Mouse (Mus musculus) heart, embryonic 13.5 days (tissue): ENCODE measurements around the gene Stoml1. TPM values are rescaled to one million over a fixed set of nuclear protein-coding genes. Genes with fewer than 3 reads are reported as not detected.

Experiments used
- ATAC-seq: fragments of 200-750 bp; cut with Nextera tagmentation; 2 replicates; pipeline ENCODE4 v1.8.0; 2017; ENCODE audit warnings: moderate TSS enrichment; ENCODE audit not compliant: insufficient number of reproducible peaks, low FRiP score, low TSS enrichment; ENCODE audit errors: extremely low read depth
- H3K27ac ChIP-seq: fragments of 300-500 bp; sonication (generic); replicated peaks from 2 replicates; pipeline ENCODE4 v1.5.1; 2015; ENCODE audit warnings: moderate library complexity, mild to moderate bottlenecking, inconsistent platforms
- H3K27me3 ChIP-seq: fragments of 300-500 bp; sonication (generic); replicated peaks from 2 replicates; pipeline ENCODE4 v1.6.1; 2015; ENCODE audit warnings: mild to moderate bottlenecking, inconsistent platforms
- H3K36me3 ChIP-seq: fragments of 300-500 bp; sonication (generic); 2 replicates; pipeline ENCODE4 v1.6.1; 2015; ENCODE audit warnings: mild to moderate bottlenecking, inconsistent platforms
- H3K4me1 ChIP-seq: fragments of 300-500 bp; sonication (generic); 2 replicates; pipeline ENCODE4 v1.6.1; 2015; ENCODE audit warnings: inconsistent platforms
- H3K4me2 ChIP-seq: fragments of 300-500 bp; sonication (generic); 2 replicates; pipeline ENCODE4 v1.6.1; 2015; ENCODE audit warnings: inconsistent platforms, mild to moderate bottlenecking, moderate library complexity
- H3K4me3 ChIP-seq: fragments of 300-500 bp; sonication (generic); 2 replicates; pipeline ENCODE4 v1.5.1; 2015; ENCODE audit warnings: moderate library complexity, mild to moderate bottlenecking, inconsistent platforms
- H3K9ac ChIP-seq: fragments of 300-500 bp; sonication (generic); 2 replicates; pipeline ENCODE4 v1.6.1; 2015; ENCODE audit warnings: inconsistent platforms, mild to moderate bottlenecking, moderate library complexity
- H3K9me3 ChIP-seq: fragments of 300-500 bp; sonication (generic); 2 replicates; pipeline ENCODE4 v1.6.1; 2016; ENCODE audit warnings: inconsistent platforms
- WGBS: fragments of 180-500 bp; shearing (Covaris S2); methylation state at CpG from one replicate; pipeline ENCODE4 v1.1.7; 2015; ENCODE audit warnings: mixed read lengths; 5-methylcytosine and 5-hydroxymethylcytosine counted together
- polyA plus RNA-seq: library from polyadenylated mRNA; unstranded; fragments of >200 nt; fragmentation: Nextera tagmentation; extraction: Ambion mirVana; gene quantifications from 2 replicates; pipeline ENCODE4 v1.2.1, GENCODE M21; 2015

Stoml1 gene
- polyA plus RNA-seq, result 25.0 and 25.6 TPM in 2 replicates

DNA sequence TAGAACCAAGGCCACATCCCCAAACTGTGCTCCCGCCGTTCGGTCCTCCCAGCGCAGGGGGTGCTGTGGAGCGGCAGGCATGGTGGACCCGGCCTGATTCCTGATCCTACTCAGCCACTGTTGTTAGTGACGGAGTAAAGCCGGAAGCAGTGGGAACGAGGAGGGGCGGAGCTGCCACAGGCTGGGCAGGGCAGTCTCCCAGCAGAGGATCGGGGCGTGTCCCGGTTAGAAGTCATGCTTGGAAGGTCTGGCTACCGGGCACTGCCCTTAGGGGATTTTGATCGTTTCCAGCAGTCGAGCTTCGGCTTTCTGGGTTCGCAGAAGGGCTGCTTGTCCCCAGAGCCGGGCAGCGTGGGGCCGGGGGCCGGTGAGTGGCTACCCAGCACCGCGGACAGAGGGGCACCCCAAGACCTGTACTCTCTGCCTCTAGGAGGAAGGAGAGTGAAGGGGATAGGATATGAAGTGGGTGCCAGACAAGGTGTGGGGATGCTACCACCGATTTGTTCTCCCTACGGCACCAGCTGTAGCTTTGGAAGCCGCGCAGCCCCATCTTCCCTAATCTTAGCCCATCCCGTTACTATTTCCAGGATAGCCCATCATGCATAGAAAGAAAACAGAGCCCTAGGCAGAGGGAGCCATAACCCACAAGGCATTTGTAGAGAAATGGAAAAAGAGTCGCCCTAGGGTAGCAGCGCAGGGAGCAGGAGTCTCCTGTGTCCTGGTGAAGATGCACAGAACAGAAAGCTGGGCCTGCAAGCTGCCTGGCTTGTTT is at the start of gene Stoml1:
Stoml1 (plus strand) TSS at position 132 of the 772 bp plus-strand sequence.
- WGBS, result under 1% methylated on average over 31 of the region's 31 CpGs

DNA sequence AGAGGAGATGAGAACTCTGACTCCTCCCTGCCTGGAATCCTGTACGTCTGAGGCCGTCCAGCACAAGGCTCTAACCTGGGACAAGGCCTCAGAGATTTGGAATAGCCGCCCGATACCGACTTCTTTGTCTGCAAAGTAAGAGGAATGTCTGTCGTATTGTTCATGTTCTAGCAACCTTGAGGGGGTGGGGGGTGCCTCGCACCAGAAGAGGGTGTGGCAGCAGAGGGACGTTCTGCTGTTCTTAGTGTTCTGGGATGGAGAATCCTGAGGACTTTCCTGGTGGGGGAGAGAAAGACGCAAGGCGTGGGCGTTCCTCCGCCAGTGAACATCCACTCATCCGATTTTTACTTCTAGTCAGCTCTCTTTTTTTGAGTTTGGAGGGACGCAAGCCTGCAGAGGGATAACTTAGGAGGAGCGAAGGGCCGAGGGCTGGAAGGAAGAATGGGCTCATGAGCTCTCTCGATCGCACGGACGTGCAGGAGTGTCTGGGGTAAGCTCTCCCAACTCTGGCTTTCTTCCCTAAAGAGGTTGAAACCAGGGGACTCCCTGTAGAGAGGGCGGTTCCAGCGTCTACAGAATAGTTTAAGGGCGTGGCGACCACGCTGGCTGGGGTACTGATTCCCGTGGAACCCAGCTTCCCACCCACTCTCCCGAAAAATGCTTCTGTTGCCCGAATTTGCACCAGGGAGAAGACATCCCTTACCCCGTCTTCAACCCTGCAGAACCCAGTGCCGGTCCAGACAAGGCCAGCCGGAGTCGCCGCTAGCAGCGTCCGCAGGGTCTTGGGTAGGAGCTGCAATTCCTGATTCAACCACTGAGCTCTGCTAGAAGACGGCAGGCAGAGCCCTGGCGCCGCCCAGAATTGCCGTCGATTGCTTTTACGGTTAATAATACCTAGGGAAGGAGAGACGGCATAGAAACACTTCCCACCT is 49.2 kb upstream of the Stoml1 start, which contains the start of the genes Islr and Islr2:
Islr (minus strand) TSS at position 791 of the 932 bp plus-strand sequence.
Islr2 (minus strand) TSS at position 804 of the 932 bp plus-strand sequence.
- Histone ChIP-seq H3K9me3 (no peaks in the 10 kb centered on the region), H3K27me3 (peaks cover 77% of the 10 kb centered on the region), H3K4me3 (peak within 1 kb of the TSS; percentile 53), H3K4me1 (peaks cover 35% of the 10 kb centered on the region), H3K9ac (peak within 1 kb of the TSS; percentile 73), H3K36me3 (no peaks in the 10 kb centered on the region), H3K4me2 (peak within 1 kb of the TSS; percentile 72), H3K27ac (no peak within 1 kb of the TSS)
- no peak for ATAC-seq
- 2% methylated on average over 42 of the region's 42 CpGs for WGBS

More for the DNA sequence above, at the start of gene Stoml1:
- peak within 1 kb of the TSS; percentile 83 for H3K4me3 ChIP-seq
- H3K4me2 ChIP-seq, result peak within 1 kb of the TSS; percentile 88
- peaks cover 29% of the 10 kb centered on the region for H3K36me3 ChIP-seq
- peak; percentile 90 for ATAC-seq
- no peaks in the 10 kb centered on the region for H3K27me3 ChIP-seq
- H3K4me1 ChIP-seq, result peaks cover 29% of the 10 kb centered on the region
- no peaks in the 10 kb centered on the region for H3K9me3 ChIP-seq
- peak within 1 kb of the TSS; percentile 91 for H3K9ac ChIP-seq
- peak within 1 kb of the TSS; percentile 83 for H3K27ac ChIP-seq

DNA sequence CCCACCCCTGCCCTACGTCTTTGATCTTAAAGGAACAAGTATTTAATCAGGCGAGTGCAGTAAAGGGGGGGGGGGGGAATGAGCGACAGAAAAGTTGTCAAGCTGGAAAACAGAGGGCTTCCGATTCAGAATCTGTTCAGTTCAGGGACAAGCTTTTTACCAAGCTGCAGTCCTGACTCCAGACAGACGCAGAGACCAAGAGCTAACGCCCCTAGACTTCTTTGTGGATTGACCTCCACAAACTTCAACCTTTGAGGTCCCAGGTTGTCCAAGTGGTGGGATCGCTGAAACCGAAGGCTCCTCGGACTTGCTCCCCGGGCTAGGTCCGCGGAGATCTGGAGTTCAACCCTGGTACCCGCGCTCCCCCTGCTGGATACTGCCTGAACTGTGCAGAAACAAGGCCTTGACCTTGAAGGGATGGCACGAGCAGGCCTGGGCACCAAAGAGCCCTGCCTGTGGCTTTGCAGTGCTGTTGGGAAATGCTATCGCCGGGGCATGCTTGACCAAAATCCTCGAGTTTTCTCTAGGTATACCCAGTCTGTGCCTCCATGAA is 48.4 kb upstream of the Stoml1 start:
- 0 out of 2 replicates have a peak, but pooled peaks have one; percentile 32 for ATAC-seq
- Histone ChIP-seq H3K9ac (peak overlapping the region; percentile 73), H3K4me2 (peak overlapping the region; percentile 72), H3K4me3 (peak overlapping the region; percentile 53), H3K4me1 (peaks cover 29% of the 10 kb centered on the region), H3K9me3 (no peaks in the 10 kb centered on the region), H3K27ac (no peak overlapping the region), H3K27me3 (peaks cover 70% of the 10 kb centered on the region), H3K36me3 (no peaks in the 10 kb centered on the region)
- 4% methylated on average over 18 of the region's 18 CpGs for WGBS

DNA sequence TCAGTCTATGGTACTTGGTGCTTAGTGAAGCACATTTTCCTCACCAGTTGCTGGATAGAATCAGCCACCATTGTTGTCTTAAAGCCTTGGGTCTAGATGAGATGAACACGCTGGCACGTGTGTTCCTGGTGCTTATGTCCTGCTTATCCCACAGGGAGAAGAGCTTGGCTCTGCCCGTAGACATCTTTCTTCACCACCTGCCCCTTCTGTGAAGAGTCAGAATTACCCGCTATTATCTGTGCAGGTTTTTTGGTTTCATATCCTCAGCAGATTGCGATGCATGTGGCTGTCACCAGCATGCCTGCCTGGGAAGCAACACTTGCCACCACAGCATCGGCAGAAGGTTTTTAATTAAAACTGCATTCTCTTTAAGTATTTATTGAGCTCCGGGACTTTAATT is 47.0 kb upstream of the Stoml1 start:
- Histone ChIP-seq H3K9ac (no peak overlapping the region), H3K9me3 (no peaks in the 10 kb centered on the region), H3K4me2 (no peak overlapping the region), H3K36me3 (no peaks in the 10 kb centered on the region), H3K27ac (no peak overlapping the region), H3K27me3 (peaks cover 55% of the 10 kb centered on the region), H3K4me1 (peaks cover 39% of the 10 kb centered on the region), H3K4me3 (no peak overlapping the region)
- no peak for ATAC-seq
- WGBS, result 83% methylated on average over 7 of the region's 7 CpGs

DNA sequence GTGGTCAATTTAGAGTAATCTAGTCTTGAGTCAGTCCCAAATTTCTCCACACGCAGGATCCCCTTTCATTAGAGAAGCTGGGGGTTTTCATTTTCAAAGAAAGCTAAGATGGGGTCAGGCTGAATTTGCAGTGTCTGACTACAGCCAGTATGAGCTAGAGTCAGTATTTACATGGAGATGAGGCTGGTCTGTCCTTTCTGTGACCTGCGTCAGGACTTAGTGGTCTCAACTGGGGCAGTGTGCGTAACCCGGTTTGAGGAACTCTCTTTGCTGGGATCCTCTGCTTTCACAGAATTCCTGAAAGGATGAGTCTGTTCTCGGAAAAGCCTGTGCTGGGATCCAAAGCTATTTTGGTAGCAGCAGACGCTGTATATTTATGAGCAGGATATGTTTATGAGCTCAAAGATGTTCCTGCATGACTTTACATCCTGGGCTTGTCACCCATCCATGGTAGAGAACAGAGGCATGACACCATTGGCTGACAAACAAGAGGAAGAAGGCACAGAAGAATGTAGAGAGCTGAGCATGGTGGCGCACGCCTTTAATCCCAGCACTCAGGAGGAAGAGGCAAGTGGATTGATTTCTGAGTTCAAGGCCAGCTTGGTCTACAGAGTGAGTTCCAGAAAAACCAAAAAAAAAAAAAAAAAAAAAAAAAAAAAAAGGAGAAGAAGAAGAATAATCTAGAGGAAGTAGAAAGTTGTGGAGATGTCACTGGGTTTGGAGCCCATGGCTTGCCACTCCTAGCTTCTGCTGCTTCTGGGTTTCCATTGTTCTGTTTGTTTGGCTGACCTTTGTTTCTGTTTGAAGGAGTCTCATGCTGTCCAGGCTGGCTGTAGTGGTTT is 43.3 kb upstream of the Stoml1 start:
- H3K27me3 ChIP-seq, result peaks cover 28% of the 10 kb centered on the region; the same call in 1 of the 2 replicates
- no peaks in the 10 kb centered on the region for H3K9me3 ChIP-seq
- peaks cover 45% of the 10 kb centered on the region for H3K4me1 ChIP-seq
- no peak overlapping the region for H3K4me3 ChIP-seq
- no peaks in the 10 kb centered on the region for H3K36me3 ChIP-seq
- WGBS, result 74% methylated on average over 8 of the region's 8 CpGs
- no peak for ATAC-seq
- H3K9ac ChIP-seq, result no peak overlapping the region
- H3K4me2 ChIP-seq, result no peak overlapping the region
- no peak overlapping the region; the same call in 1 of the 2 replicates for H3K27ac ChIP-seq

DNA sequence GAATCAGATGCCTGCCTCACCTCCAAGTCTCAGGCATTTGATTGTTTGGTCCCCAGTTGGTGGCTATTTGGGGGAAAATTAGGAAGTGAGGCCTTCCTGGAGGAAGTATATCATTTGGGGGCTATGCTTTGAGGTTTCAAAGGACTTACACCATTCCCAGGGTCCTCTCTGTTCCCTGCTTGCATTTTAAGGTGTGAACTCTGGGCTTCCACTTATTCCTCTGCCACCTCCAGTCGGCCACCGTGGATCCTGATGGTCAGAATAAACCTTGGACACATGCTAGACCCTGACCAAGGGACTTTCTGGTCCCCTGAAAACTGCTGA is 42.7 kb upstream of the Stoml1 start:
- Histone ChIP-seq H3K27me3 (peaks cover 24% of the 10 kb centered on the region; the same call in 1 of the 2 replicates), H3K9ac (no peak overlapping the region), H3K36me3 (no peaks in the 10 kb centered on the region), H3K9me3 (no peaks in the 10 kb centered on the region), H3K4me3 (no peak overlapping the region), H3K4me2 (no peak overlapping the region), H3K4me1 (peaks cover 49% of the 10 kb centered on the region), H3K27ac (peak overlapping the region; percentile 58)
- ATAC-seq, result no peak
- WGBS, result 53% methylated on average over 2 of the region's 2 CpGs

DNA sequence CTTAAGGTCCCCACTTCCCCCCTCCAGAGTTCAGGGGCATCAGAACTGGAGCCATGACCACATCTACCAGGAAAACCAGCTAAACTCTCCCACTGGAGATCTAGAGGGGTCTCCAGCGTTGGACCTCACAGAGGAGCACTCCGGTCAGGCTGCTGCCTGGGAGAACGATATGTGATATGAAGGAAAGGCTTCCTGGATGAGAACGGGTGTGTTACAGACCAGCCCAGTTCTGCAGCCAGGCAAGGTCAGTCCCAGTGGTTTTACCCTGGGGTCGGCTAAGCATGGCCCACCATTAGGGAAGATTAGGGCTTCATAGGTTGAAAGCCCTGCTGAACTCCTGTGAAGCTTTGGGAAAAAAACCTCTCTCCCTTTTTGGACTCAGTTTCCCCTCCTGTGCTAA is 39.6 kb upstream of the Stoml1 start:
- Histone ChIP-seq H3K27ac (peak overlapping the region; percentile 58; the same call in 1 of the 2 replicates), H3K27me3 (0 out of 2 replicates have a peak, but pooled peaks cover 4% of the 10 kb centered on the region), H3K4me2 (no peak overlapping the region), H3K9ac (no peak overlapping the region), H3K4me1 (peaks cover 44% of the 10 kb centered on the region), H3K9me3 (no peaks in the 10 kb centered on the region), H3K4me3 (no peak overlapping the region), H3K36me3 (no peaks in the 10 kb centered on the region)
- WGBS, result 53% methylated on average over 5 of the region's 5 CpGs
- no peak for ATAC-seq

DNA sequence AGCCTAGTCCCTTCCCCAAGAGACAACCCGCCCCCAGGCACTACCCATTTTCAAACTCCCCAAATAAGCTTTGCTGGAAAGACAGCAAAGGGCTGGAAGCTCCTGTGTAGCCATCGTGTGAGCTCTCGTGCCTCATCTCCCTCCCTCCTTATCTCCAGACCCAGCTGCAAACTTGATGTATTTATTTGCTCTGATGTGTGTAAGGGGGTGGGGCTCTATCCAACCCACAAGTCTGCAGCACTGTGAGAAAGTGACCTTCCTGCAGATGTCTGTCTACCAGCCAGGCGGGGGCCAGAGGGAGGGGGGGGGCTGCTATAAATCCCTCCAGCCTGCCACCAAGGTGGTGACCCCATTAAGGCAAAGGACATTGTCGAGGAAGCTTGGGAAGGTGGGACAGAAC is 39.1 kb upstream of the Stoml1 start:
- Histone ChIP-seq H3K4me1 (peaks cover 44% of the 10 kb centered on the region), H3K4me2 (peak overlapping the region; percentile 24; the same call in 1 of the 2 replicates), H3K27ac (peak overlapping the region; percentile 58), H3K4me3 (no peak overlapping the region), H3K9me3 (no peaks in the 10 kb centered on the region), H3K9ac (peak overlapping the region; percentile 24; the same call in 1 of the 2 replicates), H3K36me3 (peaks cover under 1% of the 10 kb centered on the region; the same call in 1 of the 2 replicates), H3K27me3 (0 out of 2 replicates have a peak, but pooled peaks cover 4% of the 10 kb centered on the region)
- 20% methylated on average over 5 of the region's 5 CpGs for WGBS
- ATAC-seq, result no peak

DNA sequence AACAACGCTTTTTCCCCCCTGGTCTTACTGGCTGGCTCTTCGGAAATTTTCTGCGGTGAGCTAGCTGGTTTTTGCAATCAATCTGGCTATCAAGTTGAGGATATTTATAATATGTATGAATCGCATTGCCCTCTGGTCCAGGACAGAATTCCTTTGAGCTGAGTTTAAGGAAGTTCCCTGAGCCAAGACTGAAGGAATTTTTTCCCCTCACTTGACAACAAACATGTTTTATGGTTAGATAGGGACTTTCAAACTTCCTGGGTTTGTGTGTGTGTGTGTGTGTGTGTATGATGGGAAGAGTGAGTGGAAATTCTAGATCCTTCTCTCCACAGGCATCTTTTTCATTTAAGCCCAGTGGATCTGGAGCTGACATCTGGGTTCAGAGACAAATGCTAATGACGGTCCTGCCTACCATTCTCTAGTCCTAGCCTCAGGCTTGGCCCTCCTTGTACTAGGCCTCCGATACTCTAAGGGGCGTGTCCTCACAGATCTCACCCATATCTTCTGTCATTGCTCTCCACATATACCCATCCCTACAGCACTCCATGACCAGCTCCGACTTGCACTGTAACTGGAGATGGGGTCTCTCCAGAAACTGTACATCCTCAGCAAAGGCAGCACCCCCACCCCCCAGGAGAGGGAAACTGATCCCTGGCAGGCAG is 38.3 kb upstream of the Stoml1 start:
- no peak for ATAC-seq
- Histone ChIP-seq H3K4me3 (no peak overlapping the region), H3K4me1 (peaks cover 42% of the 10 kb centered on the region), H3K4me2 (peak overlapping the region; percentile 24; the same call in 1 of the 2 replicates), H3K27me3 (0 out of 2 replicates have a peak, but pooled peaks cover 4% of the 10 kb centered on the region), H3K27ac (peak overlapping the region; percentile 58), H3K9me3 (no peaks in the 10 kb centered on the region), H3K9ac (no peak overlapping the region), H3K36me3 (peaks cover 8% of the 10 kb centered on the region)
- WGBS, result 41% methylated on average over 8 of the region's 8 CpGs

DNA sequence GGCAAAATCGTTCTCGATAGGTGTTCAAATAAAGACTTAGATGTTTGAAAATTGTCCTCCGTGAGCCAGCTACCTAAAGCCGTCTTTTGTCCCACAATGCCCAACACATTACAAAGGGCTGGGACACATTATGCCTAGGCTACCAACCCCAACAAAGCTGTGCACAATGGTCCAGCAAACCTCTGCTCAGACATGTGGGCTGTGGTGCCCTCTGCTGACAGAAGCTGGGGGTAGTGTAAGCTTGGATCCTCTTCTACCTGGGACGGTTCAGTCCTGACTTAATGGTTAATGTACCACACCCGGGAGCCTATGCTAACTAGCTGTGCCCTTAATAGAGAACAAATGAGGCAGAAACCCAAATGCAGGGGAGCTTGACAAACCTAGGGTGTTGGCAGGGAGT is 36.6 kb upstream of the Stoml1 start:
- 54% methylated on average over 6 of the region's 6 CpGs for WGBS
- no peak for ATAC-seq
- H3K4me1 ChIP-seq, result peaks cover 28% of the 10 kb centered on the region

More for the DNA sequence above, 36.6 kb upstream of the Stoml1 start:
- Histone ChIP-seq H3K9me3 (no peaks in the 10 kb centered on the region), H3K4me3 (no peak overlapping the region), H3K27me3 (0 out of 2 replicates have a peak, but pooled peaks cover 4% of the 10 kb centered on the region), H3K36me3 (peaks cover 21% of the 10 kb centered on the region), H3K4me2 (no peak overlapping the region), H3K9ac (no peak overlapping the region), H3K27ac (no peak overlapping the region)
